Mouse (Mus musculus) hindlimb bud, embryonic 11.5 days (tissue): ENCODE measurements around the gene Glrx.
"Not testable (repeated sequence)": the region's sequence is repeated elsewhere in the genome, so short reads cannot be mapped to it uniquely, and the experiment has no call there.

Experiments
- DNase-seq: peaks from one replicate; pipeline ENCODE4 v3.0.0-alpha.2; 2012; ENCODE audit warnings: low read depth, low spot score; ENCODE audit errors: extremely low spot score

Gene Glrx

GRCm38 (mm10) chr13:75833499-75833898 is 6.2 kb upstream of the Glrx start:
- no peak for DNase-seq

GRCm38 (mm10) chr13:75835461-75835860 is 4.2 kb upstream of the Glrx start:
- DNase-seq: no peak

GRCm38 (mm10) chr13:75838506-75838905 is 1.2 kb upstream of the Glrx start:
- no peak for DNase-seq

- DNase-seq: no peak
These were observed 1.2 kb downstream of the Glrx start for GRCm38 (mm10) chr13:75840752-75841285.

GRCm38 (mm10) chr13:75841950-75842349 is 2.3 kb downstream of the Glrx start:
- no peak for DNase-seq

GRCm38 (mm10) chr13:75843331-75843730 is 3.7 kb downstream of the Glrx start:
- DNase-seq: no peak

- no peak for DNase-seq
These were observed 4.5 kb downstream of the Glrx start for GRCm38 (mm10) chr13:75843993-75844683.

GRCm38 (mm10) chr13:75844833-75845518 is 5.3 kb downstream of the Glrx start:
- DNase-seq: no peak

GRCm38 (mm10) chr13:75845519-75846166 is 6.0 kb downstream of the Glrx start:
- no peak for DNase-seq

GRCm38 (mm10) chr13:75847027-75847426 is 7.4 kb downstream of the Glrx start:
- no peak for DNase-seq

- no peak for DNase-seq
These were observed 12.4 kb downstream of the Glrx start for GRCm38 (mm10) chr13:75852027-75852426.

GRCm38 (mm10) chr13:75853118-75853517 is 13.4 kb downstream of the Glrx start:
- no peak for DNase-seq

GRCm38 (mm10) chr13:75859264-75859844 is 19.7 kb downstream of the Glrx start:
- DNase-seq: no peak

- no peak for DNase-seq
These were observed 26.0 kb downstream of the Glrx start for GRCm38 (mm10) chr13:75865486-75866184.

- DNase-seq: no peak
These were observed 28.2 kb downstream of the Glrx start for GRCm38 (mm10) chr13:75867876-75868275.

GRCm38 (mm10) chr13:75874608-75875376 is 35.1 kb downstream of the Glrx start:
- no peak for DNase-seq

GRCm38 (mm10) chr13:75876188-75876587 is 36.5 kb downstream of the Glrx start:
- DNase-seq: not testable (repeated sequence)

- DNase-seq: no peak
These were observed 36.9 kb downstream of the Glrx start for GRCm38 (mm10) chr13:75876592-75876991.

GRCm38 (mm10) chr13:75877907-75878306 is 38.2 kb downstream of the Glrx start:
- peak; percentile 39 for DNase-seq

GRCm38 (mm10) chr13:75879756-75880155 is 40.1 kb downstream of the Glrx start:
- no peak for DNase-seq
